Mouse (Mus musculus): ENCODE measurements around the gene Htr1b. TPM values are rescaled to one million over a fixed set of nuclear protein-coding genes. Genes with fewer than 3 reads are reported as not detected.

Htr1b gene
- total and polyA plus RNA-seq, 2 experiments from 2014 or later: 2.8 to 8.2 TPM

- ATAC-seq: peak; percentile 25
- no peaks in the 10 kb centered on the region for H3K9me3 ChIP-seq (ENCODE audit: low read length)
- peak; percentile 53 for DNase-seq
- WGBS: 1% methylated on average over 31 of the region's 31 CpGs
- peaks cover 2% of the 10 kb centered on the region; the same call in 1 of the 2 replicates for H3K4me1 ChIP-seq (ENCODE audit: insufficient read depth)
- no peak for TF ChIP-seq CTCF (IDR thresholded peaks at IDR 0.05; ENCODE audit: low read depth)
- H3K9ac ChIP-seq: peak overlapping the region; percentile 63
- no peak overlapping the region for H3K27ac ChIP-seq (ENCODE audit: low read depth, low read length)
- peak overlapping the region; percentile 71 for H3K4me3 ChIP-seq (ENCODE audit: low read depth, low read length)
- peak overlapping the region; percentile 99 for H3K4me2 ChIP-seq (ENCODE audit: low read depth)
- no peaks in the 10 kb centered on the region for H3K36me3 ChIP-seq (ENCODE audit: insufficient read depth)
- peaks cover 13% of the 10 kb centered on the region for H3K27me3 ChIP-seq (ENCODE audit: insufficient read depth, low read length)
These were observed 1.4 kb downstream of the Htr1b start for GRCm38 (mm10) chr9:81632191-81632735.

GRCm38 (mm10) chr9:81631581-81632091, 2.0 kb downstream of the Htr1b start:
- 6% methylated on average over 27 of the region's 27 CpGs for WGBS
- DNase-seq: peak; percentile 49
- Histone ChIP-seq H3K4me1 (ENCODE audit: insufficient read depth) (peaks cover 2% of the 10 kb centered on the region; the same call in 1 of the 2 replicates), H3K27ac (ENCODE audit: low read depth, low read length) (no peak overlapping the region), H3K9me3 (ENCODE audit: low read length) (no peaks in the 10 kb centered on the region), H3K9ac (peak overlapping the region; percentile 63), H3K4me2 (ENCODE audit: low read depth) (peak overlapping the region; percentile 99), H3K4me3 (ENCODE audit: low read depth, low read length) (peak overlapping the region; percentile 71), H3K27me3 (ENCODE audit: insufficient read depth, low read length) (peaks cover 13% of the 10 kb centered on the region), H3K36me3 (ENCODE audit: insufficient read depth) (no peaks in the 10 kb centered on the region)
- TF ChIP-seq CTCF (IDR thresholded peaks at IDR 0.05; ENCODE audit: low read depth): peak; percentile 58
- no peak for ATAC-seq

GRCm38 (mm10) chr9:81626899-81627606, 6.6 kb downstream of the Htr1b start:
- Histone ChIP-seq H3K9me3 (ENCODE audit: low read length) (no peaks in the 10 kb centered on the region), H3K27me3 (ENCODE audit: insufficient read depth, low read length) (peaks cover 8% of the 10 kb centered on the region), H3K4me1 (ENCODE audit: insufficient read depth) (peaks cover 1% of the 10 kb centered on the region; the same call in 1 of the 2 replicates), H3K27ac (ENCODE audit: low read depth, low read length) (no peak overlapping the region), H3K4me3 (ENCODE audit: low read depth, low read length) (no peak overlapping the region), H3K4me2 (ENCODE audit: low read depth) (no peak overlapping the region), H3K9ac (no peak overlapping the region), H3K36me3 (ENCODE audit: insufficient read depth) (no peaks in the 10 kb centered on the region)
- 32% methylated on average over 9 of the region's 9 CpGs for WGBS
- TF ChIP-seq CTCF (IDR thresholded peaks at IDR 0.05; ENCODE audit: low read depth): peak; percentile 90
- peak; percentile 86 for DNase-seq
- ATAC-seq: peak; percentile 91

- Histone ChIP-seq H3K4me2 (ENCODE audit: low read depth) (no peak overlapping the region), H3K9ac (no peak overlapping the region), H3K4me3 (ENCODE audit: low read depth, low read length) (no peak overlapping the region), H3K27me3 (ENCODE audit: insufficient read depth, low read length) (peaks cover 1% of the 10 kb centered on the region), H3K27ac (ENCODE audit: low read depth, low read length) (no peak overlapping the region), H3K4me1 (ENCODE audit: insufficient read depth) (no peaks in the 10 kb centered on the region), H3K9me3 (ENCODE audit: low read length) (no peaks in the 10 kb centered on the region), H3K36me3 (ENCODE audit: insufficient read depth) (no peaks in the 10 kb centered on the region)
- no peak for DNase-seq
- ATAC-seq: no peak
- TF ChIP-seq CTCF (IDR thresholded peaks at IDR 0.05; ENCODE audit: low read depth): no peak
These were observed 7.7 kb downstream of the Htr1b start for GRCm38 (mm10) chr9:81625898-81626297.

- 17% methylated on average over 5 of the region's 5 CpGs for WGBS
These were observed 10.8 kb downstream of the Htr1b start for GRCm38 (mm10) chr9:81622873-81623272.

GRCm38 (mm10) chr9:81611022-81611421, 22.6 kb downstream of the Htr1b start:
- Histone ChIP-seq H3K27me3 (ENCODE audit: insufficient read depth, low read length) (no peaks in the 10 kb centered on the region), H3K27ac (ENCODE audit: low read depth, low read length) (no peak overlapping the region), H3K36me3 (ENCODE audit: insufficient read depth) (no peaks in the 10 kb centered on the region), H3K4me3 (ENCODE audit: low read depth, low read length) (no peak overlapping the region), H3K4me2 (ENCODE audit: low read depth) (no peak overlapping the region), H3K9me3 (ENCODE audit: low read length) (no peaks in the 10 kb centered on the region), H3K9ac (no peak overlapping the region), H3K4me1 (ENCODE audit: insufficient read depth) (no peaks in the 10 kb centered on the region)
- no peak for DNase-seq
- ATAC-seq: no peak
- 81% methylated on average over 4 of the region's 4 CpGs for WGBS
- no peak for TF ChIP-seq CTCF (IDR thresholded peaks at IDR 0.05; ENCODE audit: low read depth)

More at GRCm38 (mm10) chr9:81622873-81623272, 10.8 kb downstream of the Htr1b start:
- no peak overlapping the region for H3K4me2 ChIP-seq (ENCODE audit: low read depth)
- no peaks in the 10 kb centered on the region for H3K36me3 ChIP-seq (ENCODE audit: insufficient read depth)
- no peak overlapping the region for H3K4me3 ChIP-seq (ENCODE audit: low read depth, low read length)
- no peak for TF ChIP-seq CTCF (IDR thresholded peaks at IDR 0.05; ENCODE audit: low read depth)
- H3K4me1 ChIP-seq (ENCODE audit: insufficient read depth): no peaks in the 10 kb centered on the region
- no peak overlapping the region for H3K9ac ChIP-seq
- DNase-seq (no peak), ATAC-seq (no peak)
- H3K27me3 ChIP-seq (ENCODE audit: insufficient read depth, low read length): no peaks in the 10 kb centered on the region
- no peaks in the 10 kb centered on the region for H3K9me3 ChIP-seq (ENCODE audit: low read length)
- no peak overlapping the region for H3K27ac ChIP-seq (ENCODE audit: low read depth, low read length)

Other genes starting within 250 kb of the Htr1b start
- gene Mei4, start 229.8 kb upstream of the Htr1b start, total RNA-seq (2014; rRNA removed): 2.2 and 2.3 TPM in 2 replicates
- 1.3 and 1.5 TPM in 2 replicates for gene Mei4, start 229.8 kb upstream of the Htr1b start, polyA plus RNA-seq (2015; fragmentation: Nextera tagmentation; extraction: Ambion mirVana)

All from forebrain, postnatal 0 days (tissue).